Mouse (Mus musculus): ENCODE results near the gene Sema5b. TPM values are rescaled to one million over a fixed set of nuclear protein-coding genes. Genes with fewer than 3 reads are reported as not detected.

Sema5b gene
- total RNA-seq (2015) (not detected in 2 replicates), total RNA-seq (2017) (not detected in 2 replicates)

- ATAC-seq (ENCODE audit: poor library complexity, severe bottlenecking): no peak
Observed at GRCm38 (mm10) chr16:35541117-35541641, at the start of gene Sema5b. Gene Sema5b (plus strand): TSS chr16:35541145.

DNA sequence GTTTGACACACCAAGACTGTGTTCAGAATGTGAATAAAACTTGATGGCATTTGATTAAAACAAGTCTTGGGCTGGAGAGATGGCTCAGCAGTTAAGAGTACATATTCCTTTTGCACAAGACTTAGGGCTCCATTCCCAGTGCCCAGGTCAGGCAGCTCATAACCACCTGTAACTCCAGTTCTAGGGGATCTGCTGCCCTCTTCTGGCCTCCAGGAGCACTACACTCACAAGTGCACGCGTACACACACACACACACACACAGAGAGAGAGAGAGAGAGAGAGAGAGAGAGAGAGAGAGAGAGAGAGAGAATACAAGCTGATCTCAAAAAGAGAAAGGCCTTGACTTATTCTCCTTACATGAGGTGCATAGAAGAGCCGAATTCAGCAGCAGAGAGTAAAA lies 40.6 kb upstream of the Sema5b start:
- ATAC-seq (ENCODE audit: poor library complexity, severe bottlenecking): no peak

- ATAC-seq (ENCODE audit: poor library complexity, severe bottlenecking): no peak
Observed at GRCm38 (mm10) chr16:35501106-35501760, 39.7 kb upstream of the Sema5b start.

DNA sequence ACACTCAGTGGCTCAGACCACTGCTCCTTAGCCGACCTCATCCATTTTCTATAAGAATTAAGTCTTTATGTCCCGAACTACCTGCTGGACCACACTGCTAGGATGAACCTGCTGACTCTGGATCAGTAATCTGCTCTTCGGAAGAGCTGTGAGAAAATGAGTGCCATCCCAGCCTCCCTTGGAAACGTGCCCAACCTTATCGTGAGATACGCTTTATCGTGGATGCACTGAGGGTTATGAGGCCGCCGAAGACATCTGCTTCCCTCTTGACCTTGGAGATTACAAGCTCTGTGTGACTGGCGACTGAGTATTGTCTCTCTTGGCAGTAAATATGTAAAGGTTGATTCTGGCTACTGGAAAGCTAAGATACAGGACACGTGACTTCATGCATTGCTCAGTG lies 38.5 kb upstream of the Sema5b start:
- no peak for ATAC-seq (ENCODE audit: poor library complexity, severe bottlenecking)

- ATAC-seq (ENCODE audit: poor library complexity, severe bottlenecking): no peak
Observed at GRCm38 (mm10) chr16:35504266-35504665, 36.7 kb upstream of the Sema5b start.

DNA sequence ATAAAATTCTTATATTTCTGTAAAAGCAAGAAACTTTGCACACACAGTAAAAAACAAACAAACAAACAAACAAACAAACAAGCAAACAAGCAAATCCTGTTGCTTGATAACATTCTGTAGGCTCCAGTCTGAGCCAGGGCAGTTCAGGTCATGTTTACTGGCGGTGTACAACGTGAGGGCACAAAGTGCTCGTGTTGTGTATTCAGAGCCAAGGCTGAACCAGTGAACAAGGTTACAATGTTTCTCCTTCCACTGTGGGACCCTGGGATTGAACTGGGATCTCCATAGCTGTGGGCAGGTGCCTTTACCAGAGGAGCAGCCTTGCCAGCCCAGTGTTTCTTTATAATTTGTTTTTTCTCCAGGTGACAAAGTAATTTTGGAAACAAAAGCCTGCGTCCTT lies 35.2 kb upstream of the Sema5b start:
- no peak for ATAC-seq (ENCODE audit: poor library complexity, severe bottlenecking)

GRCm38 (mm10) chr16:35508581-35508980 lies 32.4 kb upstream of the Sema5b start:
- ATAC-seq (ENCODE audit: poor library complexity, severe bottlenecking): no peak

- no peak for ATAC-seq (ENCODE audit: poor library complexity, severe bottlenecking)
Observed at GRCm38 (mm10) chr16:35509331-35510070, 31.4 kb upstream of the Sema5b start.

GRCm38 (mm10) chr16:35515977-35516612 lies 24.9 kb upstream of the Sema5b start:
- ATAC-seq (ENCODE audit: poor library complexity, severe bottlenecking): no peak

GRCm38 (mm10) chr16:35517976-35518951 lies 22.7 kb upstream of the Sema5b start:
- no peak for ATAC-seq (ENCODE audit: poor library complexity, severe bottlenecking)

DNA sequence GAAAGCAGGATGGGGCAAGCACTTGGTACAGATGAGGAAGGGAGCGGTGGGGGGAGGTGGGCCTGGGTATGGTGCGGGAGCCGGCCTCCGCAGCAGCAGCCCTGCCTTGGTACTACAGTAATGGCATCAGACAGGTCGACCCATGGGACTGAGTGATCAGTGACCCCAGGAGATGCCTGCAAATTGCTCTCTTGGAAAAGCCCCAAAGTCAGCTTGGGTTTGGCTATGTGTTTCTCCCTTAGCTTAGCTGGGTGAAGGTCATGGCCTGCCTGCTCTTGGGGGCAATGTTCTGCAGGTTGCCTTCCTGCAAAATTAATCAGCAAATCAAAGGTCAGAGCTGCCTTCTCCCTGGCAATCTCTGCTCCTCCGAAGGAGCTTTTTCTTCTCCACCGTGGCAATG lies 21.7 kb upstream of the Sema5b start:
- no peak for ATAC-seq (ENCODE audit: poor library complexity, severe bottlenecking)

DNA sequence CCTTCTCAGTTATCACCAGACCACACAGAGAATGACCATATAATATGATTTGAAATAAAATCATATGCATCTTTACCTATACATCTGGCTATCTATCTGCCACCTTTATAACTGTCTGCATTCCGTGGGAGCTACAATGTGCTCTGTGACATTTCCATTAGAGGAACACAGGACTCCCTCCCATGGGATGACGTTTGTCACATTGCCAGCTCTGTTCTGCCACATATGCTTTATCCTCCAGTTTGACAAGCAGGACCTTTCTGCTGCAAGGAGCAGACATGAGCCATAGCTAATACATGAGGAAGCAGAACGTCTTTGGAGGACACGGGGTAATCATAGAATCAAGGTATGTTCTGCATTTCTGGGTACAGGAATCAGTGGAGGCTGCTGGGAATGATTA lies 16.7 kb upstream of the Sema5b start:
- ATAC-seq (ENCODE audit: poor library complexity, severe bottlenecking): no peak

GRCm38 (mm10) chr16:35534630-35535029 lies 6.3 kb upstream of the Sema5b start:
- ATAC-seq (ENCODE audit: poor library complexity, severe bottlenecking): no peak

GRCm38 (mm10) chr16:35537651-35538050 lies 3.3 kb upstream of the Sema5b start:
- no peak for ATAC-seq (ENCODE audit: poor library complexity, severe bottlenecking)

DNA sequence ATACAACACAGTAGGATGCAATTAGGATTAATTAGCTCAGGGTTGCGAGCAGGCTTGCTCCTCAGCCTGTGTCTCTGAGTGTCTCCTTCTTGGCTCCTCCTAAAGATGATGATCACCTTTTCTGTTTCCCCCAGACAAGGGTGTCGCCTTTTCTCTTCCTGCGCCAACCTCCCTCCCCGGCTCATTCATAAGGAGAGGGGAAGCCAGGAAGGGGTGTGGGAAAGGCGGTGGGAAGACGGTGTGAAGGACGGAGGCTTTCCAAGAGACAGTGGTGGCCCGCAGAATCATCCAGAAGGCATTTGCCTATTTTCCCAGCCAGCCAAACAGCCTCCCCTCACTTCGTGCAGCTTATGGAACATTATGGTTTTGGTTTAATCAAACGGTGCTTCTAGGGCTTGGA lies 1.9 kb upstream of the Sema5b start:
- ATAC-seq (ENCODE audit: poor library complexity, severe bottlenecking): no peak

GRCm38 (mm10) chr16:35540333-35541116 lies 420 bp upstream of the Sema5b start:
- ATAC-seq (ENCODE audit: poor library complexity, severe bottlenecking): no peak

DNA sequence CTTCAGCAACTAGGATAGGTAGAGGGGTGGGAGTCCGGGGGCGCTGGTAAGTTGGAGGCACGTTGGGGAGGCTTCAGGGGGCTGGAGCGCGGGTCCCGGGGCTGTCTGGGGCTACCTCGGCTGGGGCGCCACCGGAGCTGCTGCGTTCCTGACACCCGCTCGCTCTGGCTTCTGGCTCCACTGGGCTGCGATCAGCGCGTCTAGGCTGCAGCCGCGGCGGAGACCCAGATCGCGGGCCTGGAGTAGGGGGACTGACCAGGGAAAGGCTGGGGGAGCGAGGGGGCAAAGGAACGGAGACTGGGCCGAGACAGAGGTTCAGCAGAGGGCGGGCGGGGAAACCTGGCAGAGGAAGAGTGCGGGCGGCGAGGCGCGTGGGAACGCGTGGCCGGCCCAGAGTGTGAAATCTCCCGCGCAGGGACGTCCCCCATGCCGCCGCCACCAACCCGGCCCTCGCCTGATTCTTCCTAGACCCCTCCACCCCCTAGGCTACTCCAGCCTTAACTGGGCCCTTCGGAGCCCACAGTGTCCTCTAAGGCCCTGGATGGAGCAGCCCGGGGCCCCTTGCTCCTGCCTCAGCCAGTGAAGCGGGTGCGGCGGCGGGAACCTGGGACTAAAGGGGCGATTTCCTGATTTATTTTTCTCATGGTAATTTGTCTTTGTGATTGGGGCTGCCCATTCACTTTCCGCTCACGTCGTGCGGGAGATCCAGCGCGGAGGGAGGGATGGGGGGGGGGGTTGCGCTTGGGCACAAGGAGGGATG lies 896 bp downstream of the Sema5b start:
- ATAC-seq (ENCODE audit: poor library complexity, severe bottlenecking): no peak

DNA sequence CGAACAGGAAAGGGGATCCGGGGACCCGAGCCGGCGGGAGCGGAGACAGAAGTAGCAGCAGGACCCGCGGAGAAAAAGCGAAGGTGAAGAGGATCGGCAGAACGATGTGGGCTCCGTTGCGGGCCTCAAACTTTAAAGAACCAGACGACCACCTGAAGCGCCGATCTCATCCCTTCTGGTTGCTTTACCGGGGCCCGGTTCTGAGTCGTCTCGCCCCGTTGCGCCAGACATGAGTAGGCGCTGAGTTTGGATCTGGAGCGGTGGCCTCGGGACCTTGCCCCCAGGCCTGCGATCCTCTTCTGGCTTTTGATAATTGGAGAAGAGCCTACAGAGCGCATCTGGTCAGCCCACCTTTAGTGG lies 1.5 kb downstream of the Sema5b start:
- ATAC-seq (ENCODE audit: poor library complexity, severe bottlenecking): no peak

DNA sequence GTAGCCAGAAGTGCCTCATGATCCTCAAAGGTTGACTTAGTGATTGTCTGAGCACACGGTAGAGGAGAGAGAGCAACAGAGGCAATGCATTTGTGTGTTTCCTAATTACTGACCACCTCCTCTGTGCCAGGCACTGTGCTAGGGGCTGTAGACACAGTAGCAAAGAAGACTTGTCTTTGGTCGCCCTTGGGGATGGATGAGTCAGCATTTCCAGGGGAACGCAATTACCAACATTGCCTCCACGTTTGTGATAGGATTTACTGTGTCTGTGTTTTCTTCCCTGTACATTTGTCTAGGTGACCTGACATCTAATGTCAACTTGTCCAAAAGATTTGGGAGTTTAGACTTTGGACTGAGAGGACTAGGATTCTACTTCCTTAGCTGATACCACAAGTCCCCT lies 4.8 kb downstream of the Sema5b start:
- ATAC-seq (ENCODE audit: poor library complexity, severe bottlenecking): no peak
